Mouse (Mus musculus): ENCODE measurements around the gene Ate1.
A peak's percentile ranks its signal among the peaks of the same experiment; 100 is the strongest.
"Not testable (repeated sequence)": the region's sequence is repeated elsewhere in the genome, so short reads cannot be mapped to it uniquely, and the experiment has no call there.

Gene Ate1

GRCm38 (mm10) chr7:130520049-130520425 lies at the start of gene Ate1:
Gene Ate1, minus strand, starts transcription at chr7:130520369.
- DNase-seq (ENCODE audit: low read depth, low spot score): no peak

- DNase-seq (ENCODE audit: low read depth, low spot score): no peak
Measured at GRCm38 (mm10) chr7:130568783-130569436, 48.7 kb upstream of the Ate1 start.

GRCm38 (mm10) chr7:130564596-130564995 lies 44.4 kb upstream of the Ate1 start:
- DNase-seq (ENCODE audit: low read depth, low spot score): no peak

- no peak for DNase-seq (ENCODE audit: low read depth, low spot score)
Measured at GRCm38 (mm10) chr7:130563880-130564279, 43.7 kb upstream of the Ate1 start.

- DNase-seq (ENCODE audit: low read depth, low spot score): no peak
Measured at GRCm38 (mm10) chr7:130563276-130563675, 43.1 kb upstream of the Ate1 start.

GRCm38 (mm10) chr7:130560933-130561332 lies 40.8 kb upstream of the Ate1 start:
- DNase-seq (ENCODE audit: low read depth, low spot score): no peak

GRCm38 (mm10) chr7:130558592-130558991 lies 38.4 kb upstream of the Ate1 start:
- DNase-seq (ENCODE audit: low read depth, low spot score): no peak

GRCm38 (mm10) chr7:130555597-130555996 lies 35.4 kb upstream of the Ate1 start:
- DNase-seq (ENCODE audit: low read depth, low spot score): no peak

GRCm38 (mm10) chr7:130553321-130553720 lies 33.2 kb upstream of the Ate1 start:
- no peak for DNase-seq (ENCODE audit: low read depth, low spot score)

- no peak for DNase-seq (ENCODE audit: low read depth, low spot score)
Measured at GRCm38 (mm10) chr7:130552780-130553179, 32.6 kb upstream of the Ate1 start.

- DNase-seq (ENCODE audit: low read depth, low spot score): no peak
Measured at GRCm38 (mm10) chr7:130547635-130548175, 27.5 kb upstream of the Ate1 start.

- peak; percentile 80 for DNase-seq (ENCODE audit: low read depth, low spot score)
Measured at GRCm38 (mm10) chr7:130546791-130547484, 26.8 kb upstream of the Ate1 start.

GRCm38 (mm10) chr7:130546421-130546790 lies 26.2 kb upstream of the Ate1 start:
- no peak for DNase-seq (ENCODE audit: low read depth, low spot score)

GRCm38 (mm10) chr7:130545893-130546292 lies 25.7 kb upstream of the Ate1 start:
- DNase-seq (ENCODE audit: low read depth, low spot score): no peak

- DNase-seq (ENCODE audit: low read depth, low spot score): no peak
Measured at GRCm38 (mm10) chr7:130545401-130545800, 25.2 kb upstream of the Ate1 start.

- DNase-seq (ENCODE audit: low read depth, low spot score): no peak
Measured at GRCm38 (mm10) chr7:130543181-130543580, 23.0 kb upstream of the Ate1 start.

- DNase-seq (ENCODE audit: low read depth, low spot score): no peak
Measured at GRCm38 (mm10) chr7:130540176-130540575, 20.0 kb upstream of the Ate1 start.

GRCm38 (mm10) chr7:130537068-130537467 lies 16.9 kb upstream of the Ate1 start:
- no peak for DNase-seq (ENCODE audit: low read depth, low spot score)

GRCm38 (mm10) chr7:130535174-130535573 lies 15.0 kb upstream of the Ate1 start:
- DNase-seq (ENCODE audit: low read depth, low spot score): no peak

- peak; percentile 74 for DNase-seq (ENCODE audit: low read depth, low spot score)
Measured at GRCm38 (mm10) chr7:130533316-130534260, 13.4 kb upstream of the Ate1 start.

- DNase-seq (ENCODE audit: low read depth, low spot score): not testable (repeated sequence)
Measured at GRCm38 (mm10) chr7:130531138-130531537, 11.0 kb upstream of the Ate1 start.

- no peak for DNase-seq (ENCODE audit: low read depth, low spot score)
Measured at GRCm38 (mm10) chr7:130527306-130527705, 7.1 kb upstream of the Ate1 start.
